Mouse (Mus musculus) retina, embryonic 14.5 days (tissue): ENCODE results near the gene E330017A01Rik.
A peak's percentile ranks its signal among the peaks of the same experiment; 100 is the strongest.
"Not testable (repeated sequence)": the region's sequence is repeated elsewhere in the genome, so short reads cannot be mapped to it uniquely, and the experiment has no call there.

Source experiments
- DNase-seq: peaks from one replicate; pipeline ENCODE4 v3.0.0-alpha.2; 2015; ENCODE audit warnings: low spot score

Gene E330017A01Rik

DNA sequence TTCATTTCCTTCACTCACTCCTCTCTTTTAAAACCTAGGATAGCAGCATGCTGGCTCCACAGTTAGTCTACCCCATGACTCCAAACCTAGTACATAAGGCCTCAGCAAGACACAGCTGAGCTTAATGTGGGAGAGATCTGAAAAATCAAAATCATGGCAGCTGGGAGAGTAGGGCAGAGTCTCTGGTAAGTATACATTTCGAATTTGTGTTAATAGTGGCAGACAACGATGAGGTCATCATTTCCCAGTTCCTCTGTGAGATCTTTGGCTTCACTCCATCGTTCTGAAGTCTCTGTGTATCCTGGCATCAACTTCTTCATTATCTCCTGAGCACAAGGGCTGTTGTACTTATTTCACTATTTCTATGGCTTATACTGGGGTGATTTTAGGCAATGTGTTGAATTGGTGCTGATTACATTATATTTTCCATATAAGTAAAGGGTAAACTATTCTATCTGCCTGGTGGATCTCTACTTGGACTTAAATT lies at the start of gene E330017A01Rik:
Gene E330017A01Rik, minus strand, starts transcription at position 51 of the 487 bp plus-strand sequence.
- no peak for DNase-seq

DNA sequence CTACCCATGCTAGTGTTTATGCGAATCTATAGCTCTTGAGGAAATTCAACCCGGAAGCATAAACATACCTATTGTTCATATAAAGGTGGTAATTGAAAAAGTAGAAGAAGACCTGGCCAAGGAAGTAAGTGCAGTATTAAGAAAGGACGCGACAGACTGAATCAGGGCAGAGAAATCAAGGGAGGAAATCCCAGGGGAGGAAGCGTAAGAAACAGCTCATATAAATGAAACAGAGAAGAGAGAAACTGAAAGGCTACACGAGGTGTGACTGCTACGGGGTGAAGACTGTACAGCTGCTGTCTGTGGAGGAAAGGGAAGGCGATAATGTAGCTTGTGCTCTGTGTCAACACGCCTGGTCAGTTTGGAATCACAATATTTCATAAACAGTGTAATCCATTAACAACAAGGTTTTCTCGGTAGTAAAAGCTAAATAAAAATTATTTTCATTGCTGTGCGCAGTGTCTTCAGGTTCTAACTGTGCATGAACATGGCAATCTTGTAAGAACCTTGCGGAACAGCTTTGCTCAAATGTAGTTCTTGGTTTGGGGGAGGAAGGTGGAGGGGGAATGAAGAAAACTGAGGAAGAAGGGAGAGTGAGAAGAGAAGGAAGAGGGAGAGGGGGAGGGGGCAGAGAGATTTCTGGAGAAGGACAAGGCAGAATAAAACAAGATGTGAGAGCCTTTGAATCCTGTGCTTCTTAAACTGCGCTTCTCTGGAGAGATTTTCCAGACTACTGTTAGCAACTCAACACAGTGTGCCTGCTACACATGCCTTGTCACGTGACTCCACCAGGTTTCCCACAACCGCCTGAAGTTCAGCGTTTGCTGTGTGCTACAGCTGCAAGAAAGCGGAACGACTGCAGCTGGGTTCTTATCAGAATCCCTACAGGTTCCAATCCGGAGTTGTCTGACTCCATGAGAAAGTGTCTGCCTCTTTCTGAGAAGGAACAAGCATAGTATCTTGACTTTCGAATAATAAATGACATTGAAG lies 47.3 kb upstream of the E330017A01Rik start:
- no peak for DNase-seq

DNA sequence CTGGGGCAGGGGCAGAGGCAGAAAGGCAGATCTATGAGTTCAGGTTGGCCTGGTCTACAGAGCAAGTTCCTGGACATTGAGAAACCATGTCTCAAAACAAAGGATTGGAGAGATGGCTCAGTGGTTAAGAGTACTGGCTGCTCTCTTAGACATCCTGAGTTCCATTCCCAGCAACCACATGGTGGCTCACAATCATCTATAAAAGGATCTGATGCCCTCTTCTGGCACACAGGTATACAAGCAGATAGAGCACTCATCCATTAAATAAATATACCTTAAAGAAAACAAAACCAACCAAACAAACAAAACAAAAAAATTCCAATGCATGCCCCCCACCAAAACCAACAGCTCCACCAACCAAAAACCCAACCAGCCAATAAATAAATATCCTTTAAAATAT lies 46.0 kb upstream of the E330017A01Rik start:
- DNase-seq = no peak

DNA sequence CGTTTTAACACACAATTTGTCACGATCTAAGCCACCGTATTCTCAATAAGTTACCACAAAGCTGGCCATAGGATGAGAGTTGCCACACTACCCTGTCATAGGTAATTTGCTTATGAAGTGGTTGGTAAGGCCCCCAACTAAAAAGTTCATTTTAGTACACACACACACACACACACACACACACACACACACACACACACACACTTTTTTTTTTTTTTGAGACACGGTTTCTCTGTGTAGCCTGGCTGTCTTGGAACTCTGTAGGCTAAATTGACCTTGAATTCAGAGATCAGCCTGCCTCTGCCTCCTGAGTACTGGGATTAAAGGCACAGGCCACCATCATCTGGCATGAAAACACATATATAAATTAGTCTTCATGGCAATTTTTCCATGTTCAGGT lies 45.4 kb upstream of the E330017A01Rik start:
- no peak for DNase-seq

DNA sequence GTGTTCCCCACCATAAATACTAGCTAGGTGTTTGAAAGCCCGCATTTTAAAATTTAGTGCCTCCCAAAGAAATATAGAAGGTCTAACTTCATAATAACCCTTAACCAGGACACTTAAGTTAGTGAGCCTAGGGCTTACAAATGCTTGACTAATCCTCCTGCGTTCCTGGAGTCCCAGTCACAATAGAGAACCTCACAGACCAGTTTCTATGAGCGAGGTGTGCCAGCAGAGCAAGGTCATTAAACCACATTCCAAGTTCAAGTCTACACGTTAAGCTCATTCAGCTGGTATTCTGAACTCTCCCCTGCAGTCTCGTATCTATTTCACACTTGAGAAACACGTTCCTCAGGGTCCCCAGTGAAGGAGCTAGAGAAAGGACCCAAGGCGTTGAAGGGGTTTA lies 44.3 kb upstream of the E330017A01Rik start:
- no peak for DNase-seq

DNA sequence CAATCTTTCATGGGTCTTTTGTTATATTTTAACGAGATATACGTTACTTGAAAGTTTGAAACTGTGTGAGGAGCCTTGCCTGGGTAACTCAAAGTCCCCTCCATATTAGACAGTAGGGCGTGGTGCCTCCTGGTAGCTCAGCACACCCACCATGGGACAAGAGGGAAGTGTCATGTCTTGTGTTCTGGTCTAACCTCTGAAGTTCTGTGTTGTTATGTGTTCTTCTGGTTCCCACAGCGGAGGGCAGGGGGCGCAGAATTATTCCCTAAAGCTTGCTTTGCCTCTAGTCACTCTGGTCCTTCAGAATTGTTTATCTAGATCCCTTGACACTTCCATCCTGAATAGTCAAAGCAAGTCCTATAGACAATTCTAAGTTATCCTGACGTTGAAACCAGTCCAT lies 43.5 kb upstream of the E330017A01Rik start:
- DNase-seq = no peak

DNA sequence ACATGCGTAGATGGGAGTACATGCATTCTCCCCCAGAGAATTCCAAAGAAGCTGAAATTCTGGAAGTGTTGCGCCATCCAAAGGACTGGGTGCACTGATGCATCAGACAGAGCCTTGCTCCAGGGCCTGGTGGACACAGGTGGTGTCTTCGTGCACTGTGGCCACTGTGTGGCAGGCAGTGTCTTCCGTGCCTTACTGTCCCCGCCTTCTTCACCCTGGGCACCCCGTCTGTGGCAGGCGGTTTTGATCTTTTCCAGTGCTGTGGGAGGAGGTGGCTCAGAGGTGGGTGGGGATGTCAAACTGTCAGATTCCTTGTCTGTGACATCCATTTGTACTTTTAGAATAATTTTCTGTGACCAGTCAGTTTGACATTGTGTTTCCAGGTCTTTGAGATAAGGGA lies 40.1 kb upstream of the E330017A01Rik start:
- DNase-seq = no peak

DNA sequence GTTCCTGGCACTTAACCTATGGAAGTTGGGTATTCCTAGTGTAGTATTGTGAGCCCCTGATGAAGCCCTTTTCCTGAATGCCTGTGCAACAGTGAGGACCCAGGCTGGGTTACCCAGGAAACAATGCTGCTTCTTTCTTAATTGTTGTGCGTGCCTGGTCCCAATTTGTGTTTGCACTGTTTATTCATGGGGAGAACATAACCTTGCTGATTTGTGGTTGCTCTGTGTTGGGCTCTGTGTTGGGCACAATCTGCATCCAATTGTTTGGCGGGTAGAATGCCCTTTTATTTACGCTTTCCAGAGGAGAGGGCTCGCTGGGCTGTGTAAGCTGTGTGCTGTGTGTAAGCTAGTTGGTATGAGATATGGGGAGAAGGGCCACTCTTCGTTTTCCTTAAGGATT lies 39.0 kb upstream of the E330017A01Rik start:
- no peak for DNase-seq

DNA sequence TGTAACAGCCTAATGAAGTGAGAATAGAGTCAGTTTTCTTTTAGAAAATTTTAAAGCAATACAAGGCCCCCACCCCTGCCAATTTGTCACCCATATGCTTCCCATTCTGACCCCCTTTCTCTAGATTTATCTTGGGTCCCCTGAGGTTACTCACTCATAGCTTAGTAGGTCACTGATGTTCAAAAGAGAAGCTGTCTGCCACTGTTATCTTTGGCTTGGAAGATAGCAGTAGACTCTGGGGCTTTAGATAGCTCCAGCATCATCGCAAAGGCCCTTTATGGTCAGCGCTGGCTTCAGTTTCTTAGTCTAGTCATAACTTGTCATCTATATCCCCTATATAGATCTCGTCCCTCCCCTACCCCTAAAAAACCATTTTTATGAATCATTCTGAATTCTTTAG lies 38.1 kb upstream of the E330017A01Rik start:
- DNase-seq = no peak

DNA sequence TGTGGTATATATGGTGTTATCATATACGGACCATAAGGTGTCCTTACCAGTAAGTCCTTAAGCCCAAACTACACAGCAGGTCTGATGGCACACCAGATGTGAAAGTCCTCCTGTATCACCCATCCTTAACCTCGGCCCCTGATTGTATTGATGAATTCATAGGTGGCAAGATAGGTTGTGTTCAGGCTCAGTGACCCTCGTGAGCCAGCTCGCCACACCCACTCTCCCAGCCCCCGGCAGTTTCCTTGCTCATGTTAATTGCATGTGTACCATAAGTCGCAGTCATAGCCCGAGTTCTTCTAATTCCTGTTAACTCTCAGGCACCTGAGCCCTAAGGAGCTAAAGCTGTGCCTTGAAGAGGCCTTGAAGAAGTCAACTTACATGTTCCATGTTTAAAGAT lies 37.6 kb upstream of the E330017A01Rik start:
- DNase-seq = no peak

DNA sequence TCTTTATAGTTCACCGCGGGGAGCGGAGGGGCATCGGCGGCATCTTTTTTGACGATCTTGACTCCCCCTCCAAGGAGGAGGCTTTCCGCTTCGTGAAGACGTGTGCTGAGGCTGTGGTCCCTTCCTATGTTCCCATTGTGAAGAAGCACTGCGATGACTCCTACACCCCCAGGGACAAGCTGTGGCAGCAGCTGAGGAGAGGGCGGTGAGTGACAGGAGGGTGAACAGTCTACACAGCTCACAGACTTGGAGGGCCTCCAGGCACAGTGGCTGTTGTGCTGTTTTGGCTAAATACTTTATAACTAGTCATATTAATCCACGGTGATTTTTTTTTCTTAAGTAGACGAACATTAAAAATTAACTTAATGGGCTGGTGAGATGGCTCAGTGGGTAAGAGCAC lies 36.7 kb upstream of the E330017A01Rik start:
- no peak for DNase-seq

DNA sequence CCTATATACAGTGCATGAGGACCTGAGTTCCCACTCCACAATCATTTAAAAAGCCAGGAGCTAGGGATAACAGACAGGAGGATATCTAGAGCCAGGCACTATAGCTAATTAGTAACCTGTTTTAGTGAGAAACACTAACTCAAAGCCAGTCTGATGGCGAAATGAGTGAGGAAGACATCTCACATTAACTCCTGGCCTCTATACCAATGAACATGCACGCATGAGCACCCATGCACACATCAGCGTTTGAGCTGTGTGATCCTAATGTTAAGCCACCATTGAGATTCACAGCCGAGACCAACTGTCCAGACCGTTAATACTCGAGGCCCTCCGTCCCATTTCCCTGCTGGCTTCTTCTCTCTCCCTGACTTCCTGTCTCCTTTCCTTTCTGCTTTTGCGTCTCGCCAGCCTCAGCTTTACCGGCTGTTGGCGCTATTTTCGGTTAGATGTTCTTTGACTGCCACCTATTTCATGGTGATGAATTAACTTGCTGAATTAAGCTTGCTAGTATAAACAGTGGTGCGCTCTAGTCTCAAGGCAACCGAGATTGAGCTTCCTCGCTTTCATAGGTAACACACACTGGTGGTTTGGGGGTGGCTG lies 35.4 kb upstream of the E330017A01Rik start:
- no peak for DNase-seq

DNA sequence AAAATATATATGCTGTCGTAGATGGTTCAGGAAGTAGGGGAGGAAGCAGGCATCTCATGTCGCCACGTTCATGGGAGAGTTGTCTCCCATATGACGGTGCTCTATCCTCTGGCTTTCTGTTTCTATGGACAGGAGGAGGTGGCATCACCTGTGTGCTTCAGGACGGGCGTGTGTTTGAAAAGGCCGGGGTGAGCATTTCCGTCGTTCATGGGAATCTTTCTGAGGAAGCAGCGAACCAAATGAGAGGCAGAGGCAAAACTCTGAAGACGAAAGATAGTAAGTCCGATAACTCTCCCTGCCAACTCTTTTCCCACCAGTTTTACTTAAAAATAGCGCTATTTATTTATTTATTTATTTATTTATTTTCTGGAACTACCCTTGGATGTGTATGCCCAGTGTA lies 33.9 kb upstream of the E330017A01Rik start:
- no peak for DNase-seq

DNA sequence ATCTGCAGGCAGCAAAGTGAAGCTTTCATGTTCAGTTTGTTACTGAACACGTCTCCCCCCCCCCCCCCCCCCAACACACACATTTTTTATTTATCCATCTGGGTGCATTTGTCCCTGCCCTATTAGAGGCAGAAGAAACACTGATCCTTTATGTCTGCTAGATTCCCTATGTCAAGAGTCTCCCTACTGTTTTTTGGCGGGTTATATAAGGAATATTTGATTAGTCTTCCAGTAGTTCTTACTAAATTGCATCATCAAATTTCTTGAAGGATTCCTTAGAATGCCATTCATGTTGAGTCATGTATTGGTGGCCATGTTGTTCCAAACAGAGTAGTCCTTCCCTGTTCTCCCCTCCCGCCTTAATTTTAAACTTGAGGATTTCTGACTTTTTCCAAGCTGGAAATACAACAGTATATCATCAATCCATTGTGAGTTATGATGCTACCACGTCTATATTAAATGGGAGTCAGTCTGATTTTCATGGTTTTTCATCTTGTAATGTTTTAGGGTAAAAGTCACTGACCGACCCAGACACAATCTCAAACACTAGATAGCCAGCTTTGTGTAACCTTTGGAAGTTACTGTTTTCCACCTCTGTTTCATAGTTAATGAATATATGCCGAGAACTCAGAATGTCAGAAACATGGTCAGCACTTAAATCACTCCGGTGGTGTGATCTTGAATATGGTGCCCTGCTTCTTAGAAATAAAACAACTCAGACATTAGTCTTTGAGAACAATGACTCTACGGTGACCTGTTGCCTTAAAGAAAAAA lies 32.9 kb upstream of the E330017A01Rik start:
- no peak for DNase-seq

DNA sequence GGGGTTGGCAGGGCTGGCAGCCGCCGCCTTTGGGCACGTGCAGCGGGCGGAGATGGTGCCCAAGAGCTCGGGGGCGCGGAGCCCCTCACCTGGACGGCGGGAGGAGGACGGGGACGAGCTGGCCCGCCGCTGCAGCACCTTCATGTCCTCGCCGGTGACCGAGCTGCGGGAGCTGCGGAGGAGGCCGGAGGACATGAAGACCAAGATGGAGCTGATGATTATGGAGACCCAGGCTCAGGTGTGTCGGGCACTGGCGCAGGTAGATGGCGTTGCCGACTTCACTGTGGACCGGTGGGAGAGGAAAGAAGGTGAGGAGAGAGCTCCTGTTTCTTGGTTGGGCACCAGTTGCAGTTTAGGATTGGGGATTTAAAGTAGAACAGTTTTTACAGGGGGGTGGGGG lies 32.1 kb upstream of the E330017A01Rik start:
- no peak for DNase-seq

DNA sequence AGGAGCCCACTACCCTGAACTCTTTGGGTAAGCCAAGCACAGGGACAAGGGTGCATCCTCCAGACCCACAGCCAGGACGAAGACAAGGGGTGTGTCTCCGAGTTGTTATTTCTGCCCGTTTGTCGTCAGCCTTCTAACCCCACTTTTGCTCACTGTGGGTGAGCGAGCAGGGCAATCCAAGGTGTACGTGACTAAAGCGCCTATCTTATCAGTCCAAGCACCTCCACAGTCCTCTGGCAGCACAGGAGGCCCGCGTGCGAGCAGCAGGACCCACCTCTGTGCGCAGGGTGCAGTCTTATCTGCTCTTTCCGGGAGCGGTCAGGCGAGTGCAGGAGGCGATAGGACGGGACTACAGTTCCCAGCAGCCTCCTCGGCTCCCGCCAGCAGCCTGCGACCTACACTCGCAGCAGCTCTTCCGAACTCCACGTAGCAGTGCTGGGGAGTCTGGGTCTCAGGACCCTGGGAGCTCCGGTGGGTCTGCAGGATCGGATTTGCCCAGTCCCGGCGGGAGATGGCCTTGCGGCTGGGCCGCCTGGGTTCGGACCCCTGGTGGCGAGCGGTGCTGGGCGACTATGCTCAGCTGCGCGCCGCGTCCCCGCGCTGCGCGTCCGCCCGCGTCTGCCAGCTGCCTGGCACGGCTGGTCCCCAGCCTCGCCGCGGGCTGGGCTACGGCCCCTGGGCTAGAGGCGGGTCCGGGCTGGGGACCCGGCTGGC lies 31.5 kb upstream of the E330017A01Rik start, which contains the start of gene Cpox:
Gene Cpox, plus strand, starts transcription at position 376 of the 714 bp plus-strand sequence.
- peak; percentile 84 for DNase-seq

DNA sequence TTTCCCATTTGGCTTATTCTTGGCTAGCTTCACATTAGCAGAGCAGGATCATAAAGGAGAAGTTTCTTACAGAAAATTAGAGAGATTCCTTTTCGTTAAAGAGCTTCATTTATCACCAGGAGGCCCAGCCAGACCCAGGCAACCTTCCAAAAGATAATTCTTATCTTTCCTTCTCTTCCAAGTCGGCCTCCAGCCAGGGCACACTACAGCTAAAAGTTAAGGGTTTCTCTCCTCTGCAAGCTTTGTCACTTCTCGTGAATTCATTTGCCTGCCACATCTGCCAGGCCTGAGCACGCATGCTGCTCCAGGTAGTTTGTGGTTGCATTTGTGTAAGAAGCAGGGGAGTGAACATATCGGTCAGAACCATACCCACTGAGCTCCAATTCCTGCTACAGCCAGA lies 30.7 kb upstream of the E330017A01Rik start:
- no peak for DNase-seq

DNA sequence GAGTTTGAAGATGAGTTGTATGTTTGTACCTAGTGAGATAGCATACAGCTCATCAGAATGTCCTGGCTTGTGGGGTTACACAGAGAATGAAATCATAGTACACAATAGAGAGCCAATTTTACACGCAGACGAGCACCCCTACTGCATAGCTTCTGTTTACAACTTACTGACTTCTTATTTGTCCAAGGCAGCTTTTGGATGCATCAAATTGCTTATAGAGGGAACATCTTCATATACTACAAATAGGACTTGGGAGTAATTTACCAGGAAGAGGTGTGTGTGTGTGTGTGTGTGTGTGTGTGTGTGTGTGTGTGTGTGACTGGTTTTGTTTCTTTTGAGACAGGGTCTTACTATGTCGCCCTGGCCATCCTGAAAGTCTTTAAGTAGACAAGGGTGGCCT lies 30.0 kb upstream of the E330017A01Rik start:
- no peak for DNase-seq

DNA sequence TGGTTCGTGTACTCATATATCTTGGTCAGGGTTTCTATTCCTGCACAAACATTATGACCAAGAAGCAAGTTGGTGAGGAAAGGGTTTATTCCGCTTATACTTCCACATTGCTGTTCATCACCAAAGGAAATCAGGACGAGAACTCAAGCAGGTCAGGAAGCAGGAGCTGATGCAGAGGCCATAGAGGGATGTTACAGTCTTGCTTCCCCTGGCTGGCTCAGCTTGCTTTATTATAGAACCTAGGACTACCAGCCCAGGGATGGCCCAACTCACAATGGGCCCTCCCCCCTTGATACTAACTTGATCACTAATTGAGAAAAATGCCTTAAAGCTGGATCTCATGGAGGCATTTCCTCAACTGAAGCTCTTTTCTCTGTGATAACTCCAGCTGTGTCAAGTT lies 28.1 kb upstream of the E330017A01Rik start:
- DNase-seq = not testable (repeated sequence)

DNA sequence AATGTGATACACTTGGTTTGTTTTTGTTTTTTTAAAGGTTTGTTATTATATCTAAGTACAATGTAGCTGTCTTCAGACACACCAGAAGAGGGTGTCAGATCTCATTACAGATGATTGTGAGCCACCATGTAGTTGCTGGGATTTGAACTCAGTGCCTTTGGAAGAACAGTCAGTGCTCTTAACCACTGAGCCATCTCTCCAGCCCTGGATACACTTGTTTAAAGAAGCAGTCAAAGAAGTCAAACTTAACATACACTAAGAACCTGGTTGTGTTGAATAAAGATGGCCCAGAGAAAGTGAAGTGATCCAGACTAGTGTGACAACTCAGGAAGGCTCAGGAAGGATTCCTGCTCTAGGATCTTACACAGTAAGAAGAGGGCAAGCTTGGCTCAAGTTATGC lies 26.6 kb upstream of the E330017A01Rik start:
- DNase-seq = not testable (repeated sequence)

DNA sequence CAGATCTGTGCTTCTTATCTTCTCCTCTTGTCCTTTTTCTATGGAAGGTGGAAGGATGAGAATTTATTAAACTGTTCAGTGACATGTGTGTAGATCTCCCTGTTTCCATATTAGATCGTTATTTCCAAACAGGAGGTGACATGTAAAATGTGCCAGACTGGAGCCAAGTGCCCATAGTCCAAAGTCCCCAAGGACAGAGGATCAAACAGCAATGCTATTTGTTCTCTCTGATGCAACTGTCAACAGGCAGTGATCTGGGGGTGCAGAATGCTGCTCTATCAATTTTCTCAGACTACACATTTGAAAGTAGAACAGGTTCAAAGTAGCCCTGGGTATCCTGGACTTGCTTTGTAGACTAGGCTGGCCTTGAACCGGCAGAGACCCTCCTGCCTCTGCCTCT lies 25.3 kb upstream of the E330017A01Rik start:
- DNase-seq = no peak

DNA sequence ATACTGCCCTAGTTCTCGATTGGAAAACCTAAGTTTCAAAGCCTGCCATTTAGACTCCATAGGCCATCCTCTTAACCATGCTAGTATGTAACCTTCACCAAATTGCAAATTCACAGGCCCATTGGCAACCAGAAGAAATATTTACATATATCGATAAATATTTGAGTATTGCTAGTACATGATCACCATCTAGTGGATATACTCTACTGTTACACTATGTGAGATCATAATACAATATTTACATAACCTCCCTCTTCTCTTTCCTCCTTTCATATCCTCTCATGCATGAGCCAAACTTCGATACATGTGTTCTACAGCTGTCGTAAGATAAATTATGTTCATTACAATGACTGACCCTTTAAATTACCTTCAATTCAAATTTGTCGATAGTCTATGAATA lies 24.5 kb upstream of the E330017A01Rik start:
- peak; percentile 53 for DNase-seq
